Mouse (Mus musculus): ENCODE measurements around the gene Gas7.

Gas7 gene

GRCm38 (mm10) chr11:67454874-67455526 is at the start of gene Gas7:
TSS of gene Gas7 (plus strand) at chr11:67455437.
- no peak for DNase-seq (ENCODE audit: low read depth in 2 of 2, low spot score in 2 of 2)

DNA sequence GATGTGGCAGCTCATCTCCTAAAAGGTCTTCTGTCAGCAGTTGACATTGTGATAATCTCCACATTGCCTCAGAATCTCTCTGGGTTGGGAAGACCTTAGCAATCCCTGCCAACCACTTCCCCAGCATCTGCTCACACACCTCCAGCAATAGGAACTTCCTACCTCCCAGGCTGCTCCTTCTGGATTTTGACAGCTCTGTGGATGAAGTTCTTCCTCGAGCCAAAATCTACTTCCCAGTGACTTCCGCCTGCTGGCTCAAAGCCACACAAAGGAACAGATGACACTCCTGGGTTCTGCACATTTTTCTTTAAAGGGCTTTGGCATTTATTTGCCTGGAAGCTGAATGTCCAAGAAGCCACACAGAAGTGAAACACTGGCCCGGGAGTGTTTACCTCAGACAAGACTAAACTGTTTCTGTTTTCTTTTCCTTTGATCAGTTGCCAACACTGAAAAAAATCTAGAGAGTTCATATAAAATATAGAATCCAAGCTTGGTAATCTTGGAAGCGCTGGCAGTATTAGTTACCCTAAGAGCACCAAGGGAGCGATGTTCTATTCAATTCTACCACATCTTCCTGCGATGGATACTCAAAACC is 40.8 kb upstream of the Gas7 start:
- DNase-seq (ENCODE audit: low read depth in 2 of 2, low spot score in 2 of 2), result no peak

DNA sequence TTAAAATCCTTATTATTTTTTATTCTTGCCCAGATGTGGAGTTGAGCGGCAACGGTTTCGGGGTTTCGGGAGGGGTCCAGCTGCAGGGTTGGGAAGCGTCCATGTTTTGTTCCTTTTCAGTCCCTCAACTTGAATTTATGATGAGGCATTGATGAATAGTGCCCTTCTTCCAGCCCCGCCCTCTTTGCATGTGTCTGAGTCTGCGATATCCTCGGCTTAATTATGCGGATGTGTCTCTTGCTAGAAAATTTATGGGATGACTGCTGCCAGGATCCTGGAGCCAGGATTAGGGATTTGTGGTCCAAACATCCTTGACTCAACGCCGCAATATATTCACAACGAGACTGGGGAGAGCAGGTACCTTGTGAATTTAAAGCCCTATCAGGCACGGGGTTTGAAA is 31.7 kb upstream of the Gas7 start:
- DNase-seq (ENCODE audit: low read depth in 2 of 2, low spot score in 2 of 2), result no peak

DNA sequence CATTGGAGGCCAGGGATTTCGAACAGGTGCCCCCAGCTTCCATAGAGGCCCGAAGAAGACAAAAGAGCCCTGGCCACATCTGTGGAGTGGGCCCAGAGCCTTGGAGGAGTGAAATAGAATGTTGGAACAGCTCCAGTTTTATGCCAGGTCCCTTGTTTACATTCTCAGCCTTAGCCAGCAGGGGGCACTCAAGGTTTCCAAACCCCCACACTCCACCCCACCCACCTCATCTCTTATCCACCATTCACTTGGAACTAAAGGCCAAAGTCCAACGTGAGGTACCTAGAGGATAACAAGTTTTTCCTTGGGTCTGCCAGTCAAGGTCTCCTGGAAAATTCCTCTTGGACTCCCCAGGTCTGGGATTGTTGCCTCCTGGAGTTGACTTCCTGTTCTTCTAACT is 27.0 kb upstream of the Gas7 start:
- no peak for DNase-seq (ENCODE audit: low read depth in 2 of 2, low spot score in 2 of 2)

DNA sequence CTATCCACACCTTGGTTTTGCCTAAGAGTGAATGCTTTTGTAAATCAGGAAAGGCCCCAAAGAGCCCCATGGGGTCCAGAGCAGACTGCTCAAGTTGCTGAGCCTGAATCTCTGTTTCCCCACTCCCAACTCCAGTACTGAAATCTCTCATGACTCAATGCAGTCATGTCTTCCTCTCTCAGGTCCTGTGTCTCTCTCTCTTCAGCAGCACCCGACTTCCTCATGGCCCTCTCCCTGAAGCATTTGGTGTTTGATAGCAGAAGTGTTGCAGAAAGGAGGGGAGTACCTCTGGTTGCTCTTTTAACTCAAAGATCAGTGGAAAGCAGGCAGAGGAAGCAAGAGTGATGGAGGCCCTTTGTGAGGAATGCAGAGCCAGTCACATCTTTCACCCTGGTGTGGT is 25.4 kb upstream of the Gas7 start:
- DNase-seq (ENCODE audit: low read depth in 2 of 2, low spot score in 2 of 2), result no peak

DNA sequence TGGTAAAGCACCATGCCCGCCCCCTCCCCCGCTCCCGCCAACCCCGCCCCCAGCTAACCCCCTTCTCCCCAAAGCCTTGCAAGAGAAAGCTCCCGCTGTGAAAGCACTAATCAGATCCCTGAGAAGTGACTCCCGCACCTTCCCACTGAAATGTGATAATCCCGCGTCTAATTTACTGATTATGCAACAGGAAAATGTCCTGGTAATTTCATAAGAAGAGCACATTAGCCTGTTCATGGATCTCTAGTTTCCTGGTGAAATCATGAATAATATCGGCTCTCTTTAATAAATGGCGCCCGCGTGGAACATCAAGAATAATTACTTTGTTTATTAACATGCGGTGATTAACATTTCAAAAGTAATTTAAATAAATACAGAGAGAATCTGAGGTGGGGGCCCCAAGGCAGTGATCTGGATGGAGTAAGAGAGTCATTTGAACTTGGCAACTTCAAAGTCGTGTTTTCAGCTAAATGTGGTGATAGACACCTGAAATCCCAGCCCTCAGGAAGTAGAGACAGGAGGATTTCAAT is 24.1 kb upstream of the Gas7 start:
- no peak for DNase-seq (ENCODE audit: low read depth in 2 of 2, low spot score in 2 of 2)

DNA sequence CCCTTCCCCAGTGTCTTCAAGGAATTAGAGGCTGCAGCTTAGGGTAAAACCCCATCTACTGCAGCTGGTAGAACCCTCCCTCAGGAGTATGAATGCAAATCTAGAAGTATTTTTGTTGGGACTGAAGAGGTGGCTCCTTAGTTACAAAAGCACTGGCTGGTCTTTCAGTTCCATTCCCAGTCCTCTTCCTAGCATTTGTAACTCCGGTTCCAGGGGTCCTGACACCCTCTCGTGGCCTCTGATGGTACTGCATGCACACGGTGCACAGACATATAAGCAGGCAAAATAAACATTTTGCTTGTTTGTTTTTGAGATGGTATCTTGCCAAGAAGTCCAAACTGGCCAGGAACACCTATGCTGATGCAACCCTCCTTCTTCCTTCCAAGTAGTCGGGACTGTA is 23.4 kb upstream of the Gas7 start:
- no peak for DNase-seq (ENCODE audit: low read depth in 2 of 2, low spot score in 2 of 2)

DNA sequence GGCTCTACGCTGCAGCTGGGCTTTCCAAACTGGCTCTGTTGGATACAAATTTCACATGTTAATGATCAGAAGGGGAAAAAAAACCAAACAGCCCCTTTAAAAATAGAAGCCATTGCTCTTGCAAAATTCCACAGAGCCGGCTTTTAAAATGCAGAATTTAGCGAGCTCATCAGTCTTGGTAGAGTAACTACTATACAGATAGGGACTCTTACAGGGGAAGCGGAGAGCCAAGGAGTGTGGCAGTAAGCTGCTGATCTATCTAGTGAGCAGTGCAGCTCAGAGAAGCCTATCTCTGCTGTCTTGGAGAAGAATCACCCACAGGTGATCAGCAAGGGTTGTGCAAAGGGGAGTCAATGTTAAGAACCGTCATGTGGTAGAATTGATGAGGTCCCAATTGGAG is 21.5 kb upstream of the Gas7 start:
- no peak for DNase-seq (ENCODE audit: low read depth in 2 of 2, low spot score in 2 of 2)

- DNase-seq (ENCODE audit: low read depth in 2 of 2, low spot score in 2 of 2), result no peak
Measured at GRCm38 (mm10) chr11:67438746-67439145, 16.5 kb upstream of the Gas7 start.

DNA sequence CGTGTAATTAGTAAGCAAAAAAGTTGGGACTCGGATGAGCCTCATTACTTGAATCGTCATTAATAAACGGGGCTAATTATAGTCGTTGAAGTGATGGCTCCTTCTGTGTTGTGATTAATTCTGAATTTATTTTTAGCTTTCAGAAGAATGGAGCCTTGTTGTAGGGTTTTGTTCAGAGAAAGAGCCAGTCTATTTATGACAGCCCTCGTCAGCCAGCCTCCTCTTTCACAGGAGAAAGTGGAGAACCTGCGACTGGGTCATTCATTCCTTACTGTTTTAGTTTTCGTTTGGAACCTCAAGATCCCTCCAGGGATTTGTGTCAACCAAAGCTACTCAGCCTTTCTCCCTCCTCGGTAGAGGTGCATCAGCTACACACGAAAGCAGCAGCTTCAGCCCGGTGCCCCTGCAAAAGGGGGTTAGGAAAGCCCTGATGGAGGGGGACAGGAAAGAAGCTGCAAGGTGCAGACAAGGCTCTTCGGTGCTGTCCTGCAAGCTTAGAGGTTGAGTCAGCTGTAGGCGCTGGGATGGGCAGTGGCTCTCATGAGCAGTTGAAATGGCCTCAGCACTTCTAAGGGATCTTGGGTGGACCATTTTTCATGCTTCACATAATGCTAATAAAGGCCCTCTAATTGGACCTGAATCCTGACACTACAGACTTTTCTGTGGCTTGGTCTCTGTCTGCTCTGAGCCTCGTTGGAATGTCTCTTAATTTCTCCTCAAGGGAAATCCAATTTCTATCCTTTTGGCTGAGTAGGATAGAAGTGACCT is 10.0 kb upstream of the Gas7 start:
- DNase-seq (ENCODE audit: low read depth in 2 of 2, low spot score in 2 of 2), result no peak

- no peak for DNase-seq (ENCODE audit: low read depth in 2 of 2, low spot score in 2 of 2)
Measured at GRCm38 (mm10) chr11:67451525-67451924, 3.7 kb upstream of the Gas7 start.

DNA sequence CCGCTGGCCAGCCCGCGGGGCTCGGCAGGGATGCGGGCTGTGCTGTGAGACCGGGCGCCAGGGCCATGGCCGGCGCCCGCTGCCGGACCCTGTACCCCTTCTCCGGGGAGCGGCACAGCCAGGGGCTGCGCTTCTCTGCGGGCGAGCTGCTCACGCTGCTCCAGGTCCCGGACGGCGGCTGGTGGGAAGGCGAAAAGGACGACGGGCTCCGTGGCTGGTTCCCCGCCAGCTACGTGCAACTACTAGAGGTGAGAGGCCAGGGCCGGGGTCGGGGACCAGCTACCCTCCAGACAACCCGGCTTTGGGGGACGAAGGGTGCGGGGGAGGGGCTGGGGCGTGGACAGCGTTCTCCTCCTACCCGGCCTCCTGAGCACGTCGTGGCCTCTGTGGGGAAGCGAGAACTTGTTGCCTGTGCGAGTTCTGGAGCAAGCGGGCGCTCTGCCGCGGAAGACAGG is 317 bp downstream of the Gas7 start:
- no peak for DNase-seq (ENCODE audit: low read depth in 2 of 2, low spot score in 2 of 2)

GRCm38 (mm10) chr11:67456029-67456428 is 792 bp downstream of the Gas7 start:
- DNase-seq (ENCODE audit: low read depth in 2 of 2, low spot score in 2 of 2), result no peak

GRCm38 (mm10) chr11:67458171-67458570 is 2.9 kb downstream of the Gas7 start:
- no peak for DNase-seq (ENCODE audit: low read depth in 2 of 2, low spot score in 2 of 2)

- no peak for DNase-seq (ENCODE audit: low read depth in 2 of 2, low spot score in 2 of 2)
Measured at GRCm38 (mm10) chr11:67467132-67467531, 11.9 kb downstream of the Gas7 start.

- DNase-seq (ENCODE audit: low read depth in 2 of 2, low spot score in 2 of 2), result no peak
Measured at GRCm38 (mm10) chr11:67468846-67469245, 13.6 kb downstream of the Gas7 start.

DNA sequence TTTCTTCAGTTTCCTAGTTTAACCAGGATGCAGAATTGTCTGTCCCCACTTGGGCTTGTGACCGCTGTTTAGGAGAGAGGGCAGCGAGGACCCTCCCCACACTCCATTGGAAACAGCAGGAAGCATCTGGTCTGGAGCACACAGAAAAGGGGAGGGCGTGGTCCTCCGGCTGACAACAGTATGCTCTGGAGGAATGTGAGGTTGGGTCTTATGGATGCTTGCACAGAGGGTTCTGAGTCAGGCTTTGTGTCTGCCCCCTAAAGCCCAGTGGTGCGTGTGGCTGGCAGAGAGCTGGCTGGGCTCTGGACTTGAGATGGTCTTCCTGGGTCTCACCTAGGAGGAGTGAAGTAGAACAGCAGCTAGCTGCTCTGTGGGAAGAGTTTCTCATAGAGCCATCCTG is 19.4 kb downstream of the Gas7 start:
- no peak for DNase-seq (ENCODE audit: low read depth in 2 of 2, low spot score in 2 of 2)

DNA sequence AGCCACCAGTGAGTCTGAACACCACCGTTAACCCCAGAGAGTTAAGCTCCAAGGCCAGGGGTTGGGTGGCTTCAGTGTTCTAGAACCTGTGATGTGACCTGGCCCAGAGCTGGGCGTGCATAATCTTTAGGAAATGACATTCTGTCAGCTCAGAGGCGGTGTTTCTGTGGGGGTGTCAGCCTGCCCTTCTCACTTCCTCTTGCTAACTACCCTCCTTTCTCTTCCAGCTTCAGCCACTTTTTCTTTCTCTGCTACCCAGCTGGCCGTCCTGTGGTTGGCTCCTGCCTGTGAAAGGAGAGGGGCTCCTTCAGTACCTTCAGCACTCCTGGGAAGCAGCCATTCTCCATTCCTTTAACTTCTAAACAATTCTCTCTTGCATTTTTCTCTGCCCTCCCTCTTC is 24.3 kb downstream of the Gas7 start:
- no peak for DNase-seq (ENCODE audit: low read depth in 2 of 2, low spot score in 2 of 2)

- DNase-seq (ENCODE audit: low read depth in 2 of 2, low spot score in 2 of 2), result no peak
Measured at GRCm38 (mm10) chr11:67480204-67480956, 25.1 kb downstream of the Gas7 start.

DNA sequence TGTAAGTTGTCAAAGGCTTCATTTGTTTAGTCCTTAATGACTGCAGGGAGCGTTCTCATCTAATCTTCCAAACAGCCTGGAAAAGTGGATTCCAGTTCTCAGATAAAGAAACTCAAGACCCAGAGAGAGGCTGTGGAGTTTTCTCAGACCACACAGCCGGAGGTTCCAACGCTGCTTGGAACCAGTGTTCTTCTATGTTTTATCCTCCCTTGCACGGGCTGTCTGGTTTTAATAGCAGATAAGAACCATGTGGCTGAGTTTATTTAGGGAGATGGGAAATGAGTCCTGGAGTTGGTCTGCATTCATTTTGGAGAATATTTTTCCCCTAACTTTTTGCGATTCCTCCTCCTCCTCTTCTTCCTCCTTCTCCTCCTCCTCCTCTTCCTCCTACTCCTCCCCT is 26.5 kb downstream of the Gas7 start:
- no peak for DNase-seq (ENCODE audit: low read depth in 2 of 2, low spot score in 2 of 2)

GRCm38 (mm10) chr11:67482217-67482760 is 27.1 kb downstream of the Gas7 start:
- no peak for DNase-seq (ENCODE audit: low read depth in 2 of 2, low spot score in 2 of 2)
